ENCODE assay signal across 8 mouse cellular contexts in genomic region chr6:143751076-143752070, GRCm38 (mm10).
A peak's percentile ranks its signal among the peaks of the same experiment; 100 is the strongest.
DNase-seq lines count a peak whose midpoint lies in the region; ATAC-seq and TF ChIP-seq lines count a peak whose summit lies in the region.

No protein-coding gene starts in this region.

- H3K27me3 ChIP-seq in C2C12 (ENCODE audit: control insufficient read depth, insufficient read depth, insufficient read length): no peaks in the 10 kb centered on the region
- H3K27me3 ChIP-seq in intestine, embryonic 14.5 days (replicated peaks; ENCODE audit: control insufficient read depth, insufficient read depth, low read length): no peaks in the 10 kb centered on the region
- no peaks in the 10 kb centered on the region for H3K27me3 ChIP-seq in liver, postnatal 0 days (ENCODE audit: insufficient read depth, low read length)
- H3K27me3 ChIP-seq in midbrain, embryonic 15.5 days (replicated peaks): no peaks in the 10 kb centered on the region

- H3K79me2 ChIP-seq in C2C12 (ENCODE audit: control insufficient read depth, insufficient read depth): no peaks in the 10 kb centered on the region

- TF ChIP-seq POLR2A in bone marrow, adult 2 months (IDR thresholded peaks at IDR 0.05; ENCODE audit: borderline replicate concordance, control insufficient read depth, low read depth, low read length): no peak

- H3K4me2 ChIP-seq in intestine, embryonic 14.5 days (ENCODE audit: low read length): peak overlapping the region; percentile 34
- peak overlapping the region; percentile 70 for H3K4me2 ChIP-seq in liver, postnatal 0 days (ENCODE audit: low read depth, low read length)
- H3K4me2 ChIP-seq in midbrain, embryonic 15.5 days: no peak overlapping the region

- H3K9me3 ChIP-seq in intestine, embryonic 14.5 days (ENCODE audit: control insufficient read depth, low read length): no peaks in the 10 kb centered on the region
- H3K9me3 ChIP-seq in liver, postnatal 0 days (ENCODE audit: low read length): no peaks in the 10 kb centered on the region
- no peaks in the 10 kb centered on the region for H3K9me3 ChIP-seq in midbrain, embryonic 15.5 days

- no peaks in the 10 kb centered on the region for H3K36me3 ChIP-seq in C2C12 (ENCODE audit: control insufficient read depth, insufficient read depth)
- H3K36me3 ChIP-seq in intestine, embryonic 14.5 days (ENCODE audit: control insufficient read depth, insufficient read depth, low read length): no peaks in the 10 kb centered on the region
- H3K36me3 ChIP-seq in liver, postnatal 0 days (replicated peaks; ENCODE audit: insufficient read depth, low read length): no peaks in the 10 kb centered on the region
- H3K36me3 ChIP-seq in midbrain, embryonic 15.5 days (replicated peaks): no peaks in the 10 kb centered on the region

- H3K9ac ChIP-seq in intestine, embryonic 14.5 days (ENCODE audit: low read length): no peak overlapping the region
- H3K9ac ChIP-seq in liver, postnatal 0 days (replicated peaks): peak overlapping the region; percentile 54
- no peak overlapping the region for H3K9ac ChIP-seq in midbrain, embryonic 15.5 days

- peak overlapping the region; percentile 29; the same call in 1 of the 2 replicates for H3K27ac ChIP-seq in bone marrow, adult 2 months (ENCODE audit: control insufficient read depth, insufficient read depth, low read depth, low read length, poor library complexity)
- peak overlapping the region; percentile 82 for H3K27ac ChIP-seq in intestine, embryonic 14.5 days (ENCODE audit: low read depth)
- H3K27ac ChIP-seq in liver, postnatal 0 days (ENCODE audit: low read depth): peak overlapping the region; percentile 89
- H3K27ac ChIP-seq in midbrain, embryonic 15.5 days: no peak overlapping the region

- no peak for TF ChIP-seq CTCF in C2C12 (IDR thresholded peaks at IDR 0.05; ENCODE audit: control insufficient read depth, insufficient read depth, insufficient read length)
- no peak for TF ChIP-seq CTCF in bone marrow, adult 2 months (IDR thresholded peaks at IDR 0.05; ENCODE audit: control insufficient read depth, insufficient read depth, low read length)
- no peak for TF ChIP-seq CTCF in liver, postnatal 0 days (IDR thresholded peaks at IDR 0.05; ENCODE audit: low read depth)

- TF ChIP-seq EP300 in liver, postnatal 0 days (IDR thresholded peaks at IDR 0.05; ENCODE audit: low read depth): no peak

- ATAC-seq in intestine, embryonic 14.5 days (replicated peaks; ENCODE audit: low FRiP score, low TSS enrichment, low read depth): peak; percentile 87
- peak; percentile 94 for ATAC-seq in liver, postnatal 0 days
- ATAC-seq in midbrain, embryonic 15.5 days (replicated peaks): no peak

- WGBS in bone marrow, adult 2 months: 31% methylated on average over 14 of the region's 14 CpGs
- 50% methylated on average over 14 of the region's 14 CpGs for WGBS in intestine, embryonic 14.5 days
- WGBS in liver, postnatal 0 days (ENCODE audit: insufficient replicate concordance): 39% methylated on average over 14 of the region's 14 CpGs
- 74% methylated on average over 14 of the region's 14 CpGs for WGBS in midbrain, embryonic 15.5 days

- peak overlapping the region; percentile 30 for H3ac ChIP-seq in C2C12 (ENCODE audit: control insufficient read depth, insufficient read length, low read depth)

- DNase-seq in intestine, embryonic 14.5 days (ENCODE audit: low spot score): peak; percentile 68
- DNase-seq in liver, postnatal 0 days: peak; percentile 81
- peak; percentile 70 for DNase-seq in spleen, postnatal 36 days (ENCODE audit: low spot score in 2 of 2)
- DNase-seq in right cerebral cortex, adult 18-20 months: no peak
- no peak for DNase-seq in right cerebral cortex, postnatal 25 days

- H3K4me3 ChIP-seq in C2C12 (ENCODE audit: insufficient read depth, poor library complexity, severe bottlenecking): no peak overlapping the region
- peak overlapping the region; percentile 46 for H3K4me3 ChIP-seq in bone marrow, adult 2 months (replicated peaks; ENCODE audit: control insufficient read depth, low read depth, low read length)
- H3K4me3 ChIP-seq in intestine, embryonic 14.5 days (ENCODE audit: low read depth, low read length): peak overlapping the region; percentile 17
- H3K4me3 ChIP-seq in liver, postnatal 0 days (ENCODE audit: low read depth, low read length): peak overlapping the region; percentile 46
- H3K4me3 ChIP-seq in midbrain, embryonic 15.5 days: no peak overlapping the region

- peaks cover 1% of the 10 kb centered on the region; the same call in 1 of the 2 replicates for H3K4me1 ChIP-seq in bone marrow, adult 2 months (ENCODE audit: control insufficient read depth, insufficient read depth, low read length)
- H3K4me1 ChIP-seq in intestine, embryonic 14.5 days (replicated peaks; ENCODE audit: control insufficient read depth, insufficient read depth, low read length): no peaks in the 10 kb centered on the region
- peaks cover 7% of the 10 kb centered on the region for H3K4me1 ChIP-seq in liver, postnatal 0 days (ENCODE audit: insufficient read depth)
- no peaks in the 10 kb centered on the region for H3K4me1 ChIP-seq in midbrain, embryonic 15.5 days

- H3K79me3 ChIP-seq in C2C12 (ENCODE audit: low read depth): no peaks in the 10 kb centered on the region

TF ChIP-seq in C2C12, 6 proteins besides CTCF, POLR2A, EP300 and RAD21:
- no peak for TF ChIP-seq MAX (IDR thresholded peaks at IDR 0.05)
- TF ChIP-seq FOSL1 (IDR thresholded peaks at IDR 0.05; ENCODE audit: insufficient read depth, low read length, poor library complexity, severe bottlenecking): no peak
- TF ChIP-seq MYOG (IDR thresholded peaks at IDR 0.05; ENCODE audit: control insufficient read depth, extremely low read depth, insufficient read length): no peak
- no peak for TF ChIP-seq USF1 (IDR thresholded peaks at IDR 0.05; ENCODE audit: low read depth)
- TF ChIP-seq CEBPB (IDR thresholded peaks at IDR 0.05; ENCODE audit: low read depth): no peak
- TF ChIP-seq MYOD1 (IDR thresholded peaks at IDR 0.05; ENCODE audit: control insufficient read depth, insufficient read length, low read depth): no peak

Comparison
In these comparisons a context has a peak if more than half of its experiments do, and no peak if none do; other contexts are left out.
1. H3K4me3 ChIP-seq: peak in bone marrow, adult 2 months (single experiment), intestine, embryonic 14.5 days (single experiment) and liver, postnatal 0 days (single experiment); none in C2C12 (single experiment) and midbrain, embryonic 15.5 days (single experiment).
2. DNase-seq: peak in intestine, embryonic 14.5 days (single experiment), liver, postnatal 0 days (single experiment) and spleen, postnatal 36 days (2 of 2); none in right cerebral cortex, adult 18-20 months (single experiment) and right cerebral cortex, postnatal 25 days (single experiment).